8 mouse cellular contexts compared by ENCODE assay signal in the genomic region with DNA sequence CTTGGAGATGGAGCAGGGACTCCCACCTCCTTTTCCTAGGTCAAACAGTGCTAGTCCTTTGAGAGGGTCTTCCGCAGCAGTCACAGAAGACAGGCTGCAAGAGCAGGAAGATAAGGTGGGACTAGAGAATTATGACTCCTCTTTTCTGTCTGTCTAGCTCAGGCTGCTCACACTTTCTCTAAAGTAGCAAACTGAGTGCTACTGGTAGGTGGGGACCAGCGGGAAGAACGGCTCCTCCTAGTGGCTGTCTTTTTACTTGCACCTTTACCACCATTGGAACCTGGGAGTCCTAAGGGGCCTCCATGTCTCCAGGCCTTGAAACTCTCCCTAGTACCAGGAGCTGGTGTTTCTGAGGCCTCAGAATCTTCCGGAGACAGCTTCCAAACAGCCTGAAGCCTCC. TPM values are rescaled to one million over a fixed set of nuclear protein-coding genes. Genes with fewer than 3 reads are reported as not detected.
A peak's percentile ranks its signal among the peaks of the same experiment; 100 is the strongest.
DNase-seq lines count a peak whose midpoint lies in the region; ATAC-seq and TF ChIP-seq lines count a peak whose summit lies in the region.

No protein-coding gene starts in this region.

- no peaks in the 10 kb centered on the region for H3K27me3 ChIP-seq in limb, embryonic 11.5 days (ENCODE audit: control insufficient read depth, insufficient read depth, low read length)
- no peaks in the 10 kb centered on the region for H3K27me3 ChIP-seq in myocyte (ENCODE audit: control insufficient read depth, insufficient read depth, insufficient read length)

- no peak overlapping the region for H3K4me2 ChIP-seq in limb, embryonic 11.5 days (ENCODE audit: low read depth, severe bottlenecking)
- peak overlapping the region; percentile 60 for H3K4me2 ChIP-seq in myocyte (ENCODE audit: low read depth)

- no peaks in the 10 kb centered on the region for H3K9me3 ChIP-seq in limb, embryonic 11.5 days (ENCODE audit: control insufficient read depth, low read length)

- H3K36me3 ChIP-seq in limb, embryonic 11.5 days (ENCODE audit: control insufficient read depth, insufficient read depth, low read length), result no peaks in the 10 kb centered on the region
- H3K36me3 ChIP-seq in myocyte (ENCODE audit: control insufficient read depth, insufficient read depth), result no peaks in the 10 kb centered on the region

- no peak overlapping the region for H3ac ChIP-seq in myocyte (ENCODE audit: control insufficient read depth, insufficient read length)

- ATAC-seq in limb, embryonic 11.5 days (ENCODE audit: insufficient number of reproducible peaks, low FRiP score, low TSS enrichment, low read depth), result no peak

- H3K27ac ChIP-seq in limb, embryonic 11.5 days (replicated peaks; ENCODE audit: low read depth, low read length), result no peak overlapping the region

- no peak for TF ChIP-seq POLR2A in myocyte (IDR thresholded peaks at IDR 0.05; ENCODE audit: insufficient read length, low read depth)

- DNase-seq in 3134 (ENCODE audit: extremely low read depth, insufficient read length, low spot score) (peak; percentile 69), ES-CJ7 (ENCODE audit: low read depth, low spot score) (peak; percentile 69)
- peak; percentile 61 for DNase-seq in cerebellum, adult 11-12 months
- peak; percentile 72 for DNase-seq in forelimb bud, embryonic 11.5 days (ENCODE audit: low read depth, low spot score)
- DNase-seq in kidney, adult 8-10 months, result peak; percentile 45 to 66
- DNase-seq in limb, embryonic 11.5 days (ENCODE audit: low spot score), result peak; percentile 82
- DNase-seq in testis, postnatal 14 days (ENCODE audit: low spot score), result peak; percentile 59

- no peak overlapping the region for H3K4me3 ChIP-seq in limb, embryonic 11.5 days (ENCODE audit: low read depth, low read length)
- no peak overlapping the region for H3K4me3 ChIP-seq in myocyte

- peaks cover 4% of the 10 kb centered on the region for H3K4me1 ChIP-seq in limb, embryonic 11.5 days (ENCODE audit: control insufficient read depth, insufficient read depth, low read length)

- no peak overlapping the region for H3K9ac ChIP-seq in limb, embryonic 11.5 days (ENCODE audit: low read length)

- 24% methylated on average over 4 of the region's 4 CpGs for WGBS in limb, embryonic 11.5 days

- no peaks in the 10 kb centered on the region for H3K79me2 ChIP-seq in myocyte (ENCODE audit: control insufficient read depth, insufficient read depth)

TF ChIP-seq in myocyte, 11 proteins besides CTCF, POLR2A, EP300 and RAD21:
- TF ChIP-seq SRF (IDR thresholded peaks at IDR 0.05; ENCODE audit: control insufficient read depth, insufficient read length, low read depth) (no peak), MYOD1 (IDR thresholded peaks at IDR 0.05; ENCODE audit: control insufficient read depth in 1 of 3, insufficient read length in 2 of 3, low read depth in 2 of 3) (no peak), MYOG (IDR thresholded peaks at IDR 0.05; ENCODE audit: control insufficient read depth in 1 of 3, insufficient read depth in 1 of 3, insufficient read length in 2 of 3, low read depth in 2 of 3) (no peak)

RNA-seq across cellular contexts. Expression of gene Syt8, which starts 0.9 kb away (rescaled TPM):
- 0.62 TPM in 1 of 2 replicates, not detected in the other for polyA plus RNA-seq in limb, embryonic 11.5 days (2014; fragmentation: Nextera tagmentation; extraction: Ambion mirVana)
- 14.5 TPM for polyA plus RNA-seq in myocyte (2012; fragmentation: generic; extraction: Trizol)

RNA-seq across cellular contexts. Expression of gene Tnni2, which starts 6.1 kb away (rescaled TPM):
- polyA plus RNA-seq in limb, embryonic 11.5 days (2014; fragmentation: Nextera tagmentation; extraction: Ambion mirVana), result 7.0 and 10.3 TPM in 2 replicates
- 3,238 TPM for polyA plus RNA-seq in myocyte (2012; fragmentation: generic; extraction: Trizol)

RNA-seq across cellular contexts. Expression of gene Lsp1, which starts 25.1 kb away (rescaled TPM):
- polyA plus RNA-seq in limb, embryonic 11.5 days (2014; fragmentation: Nextera tagmentation; extraction: Ambion mirVana), result 22.8 and 23.3 TPM in 2 replicates
- 298 TPM for polyA plus RNA-seq in myocyte (2012; fragmentation: generic; extraction: Trizol)

RNA-seq across cellular contexts. Expression of gene Ctsd, which starts 47.7 kb away (rescaled TPM):
- polyA plus RNA-seq in limb, embryonic 11.5 days (2014; fragmentation: Nextera tagmentation; extraction: Ambion mirVana), result 133 and 139 TPM in 2 replicates
- polyA plus RNA-seq in myocyte (2012; fragmentation: generic; extraction: Trizol), result 887 TPM

RNA-seq across cellular contexts. Expression of gene Gm49369, which starts 53.1 kb away (rescaled TPM):
- polyA plus RNA-seq in limb, embryonic 11.5 days (2014; fragmentation: Nextera tagmentation; extraction: Ambion mirVana), result 0.79 TPM in 1 of 2 replicates, not detected in the other
- polyA plus RNA-seq in myocyte (2012; fragmentation: generic; extraction: Trizol), result 0.31 TPM

Comparison
In these comparisons a context has a peak if more than half of its experiments do, and no peak if none do; other contexts are left out.
1. RNA of gene Tnni2, which starts 6.1 kb away (polyA plus RNA-seq): 3,238 TPM in myocyte (single experiment); 7.0 to 10.3 TPM in limb, embryonic 11.5 days; every median in the first group is over 100 times any median in the second.
2. RNA of gene Lsp1, which starts 25.1 kb away (polyA plus RNA-seq): 298 TPM in myocyte (single experiment); 22.8 to 23.3 TPM in limb, embryonic 11.5 days; every median in the first group is over 10 times any median in the second.
3. Peak in every context shown above with its lines, with median percentiles within 50 percentile points of each other: DNase-seq.